Mouse (Mus musculus): ENCODE measurements at regions not wholly inside any gene's neighbourhood (a gene's known extent, or its start where the extent isn't known, plus 50 kb on each side); places are given as distances from the start of the nearest gene placed in this dataset.

GRCm38 (mm10) chr6:127252000-127252721, 100.2 kb upstream of the Ccnd2 start:
- no peak for DNase-seq (ENCODE audit: low spot score in 2 of 2)

- DNase-seq (ENCODE audit: low spot score in 2 of 2), result peak; percentile 29 to 42
These were observed 101.9 kb upstream of the Ccnd2 start for GRCm38 (mm10) chr6:127253935-127254334.

GRCm38 (mm10) chr6:127263903-127264680, 112.1 kb upstream of the Ccnd2 start:
- no peak for DNase-seq (ENCODE audit: low spot score in 2 of 2)

GRCm38 (mm10) chr6:127265063-127265775, 113.2 kb upstream of the Ccnd2 start:
- no peak for DNase-seq (ENCODE audit: low spot score in 2 of 2)

- DNase-seq (ENCODE audit: low spot score in 2 of 2), result peak; percentile 88 to 90
These were observed 114.2 kb upstream of the Ccnd2 start for GRCm38 (mm10) chr6:127265901-127266812.

- peak; percentile 47 to 57 for DNase-seq (ENCODE audit: low spot score in 2 of 2)
These were observed 114.8 kb upstream of the Ccnd2 start for GRCm38 (mm10) chr6:127266813-127267165.

- no peak for DNase-seq (ENCODE audit: low spot score in 2 of 2)
These were observed 117.0 kb upstream of the Ccnd2 start for GRCm38 (mm10) chr6:127269021-127269420.

GRCm38 (mm10) chr6:127269525-127270044, 117.6 kb upstream of the Ccnd2 start:
- DNase-seq (ENCODE audit: low spot score in 2 of 2), result no peak

GRCm38 (mm10) chr6:127270774-127271173, 118.8 kb upstream of the Ccnd2 start:
- DNase-seq (ENCODE audit: low spot score in 2 of 2), result no peak

GRCm38 (mm10) chr6:127271418-127271817, 119.4 kb upstream of the Ccnd2 start:
- no peak for DNase-seq (ENCODE audit: low spot score in 2 of 2)

GRCm38 (mm10) chr6:127272630-127273029, 120.6 kb upstream of the Ccnd2 start:
- DNase-seq (ENCODE audit: low spot score in 2 of 2), result peak in 1 of 2 experiments; percentile 40

GRCm38 (mm10) chr6:127274732-127275429, 122.9 kb upstream of the Ccnd2 start:
- no peak for DNase-seq (ENCODE audit: low spot score in 2 of 2)

- DNase-seq (ENCODE audit: low spot score in 2 of 2), result no peak
These were observed 123.4 kb upstream of the Ccnd2 start for GRCm38 (mm10) chr6:127275430-127275784.

- DNase-seq (ENCODE audit: low spot score in 2 of 2), result no peak
These were observed 124.4 kb upstream of the Ccnd2 start for GRCm38 (mm10) chr6:127276362-127276761.

GRCm38 (mm10) chr6:127278402-127278801, 126.4 kb upstream of the Ccnd2 start:
- no peak for DNase-seq (ENCODE audit: low spot score in 2 of 2)

GRCm38 (mm10) chr6:127284226-127284625, 132.2 kb upstream of the Ccnd2 start:
- no peak for DNase-seq (ENCODE audit: low spot score in 2 of 2)

- no peak for DNase-seq (ENCODE audit: low spot score in 2 of 2)
These were observed 134.9 kb upstream of the Ccnd2 start for GRCm38 (mm10) chr6:127286681-127287476.

- no peak for DNase-seq (ENCODE audit: low spot score in 2 of 2)
These were observed 137.0 kb upstream of the Ccnd2 start for GRCm38 (mm10) chr6:127288946-127289345.

- no peak for DNase-seq (ENCODE audit: low spot score in 2 of 2)
These were observed 139.9 kb upstream of the Ccnd2 start for GRCm38 (mm10) chr6:127291937-127292336.

GRCm38 (mm10) chr6:127293829-127294228, 141.8 kb upstream of the Ccnd2 start:
- no peak for DNase-seq (ENCODE audit: low spot score in 2 of 2)

Measured in right cerebral cortex, postnatal 10 days (tissue).